26 mouse cellular contexts compared by ENCODE assay signal in the genomic region with DNA sequence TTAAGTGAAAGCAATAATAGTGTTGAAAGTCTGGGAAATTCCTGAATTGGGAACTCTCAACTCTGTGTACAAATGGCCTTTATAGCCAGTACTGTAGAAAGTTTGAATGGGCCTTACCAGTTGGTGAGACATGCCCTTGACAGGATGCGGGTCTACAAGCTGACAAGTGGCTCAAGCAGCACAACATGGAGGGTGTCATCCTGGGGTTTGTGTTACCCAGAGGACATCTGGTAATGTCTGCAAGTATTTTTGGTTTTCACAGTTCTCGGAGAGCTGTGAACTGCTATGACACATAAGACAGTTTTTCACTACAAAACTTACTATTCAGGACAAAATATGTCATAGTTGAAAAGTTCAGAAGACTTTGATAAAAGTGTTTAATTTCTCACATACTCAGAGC.
"Had no signal": no experiment of that assay in that cellular context is flagged by ENCODE, and none has a peak within 500 bp of the region (broad histone marks: within the 10 kb centered on the region; RNA-seq: fewer than 3 reads in every experiment).

No protein-coding gene starts in this region.

- H3K4me3 ChIP-seq: embryonic facial prominence, embryonic 10.5 days; embryonic facial prominence, embryonic 12.5 days; embryonic facial prominence, embryonic 13.5 days; embryonic facial prominence, embryonic 15.5 days; erythroblast, embryonic 14.5 days; forebrain, embryonic 10.5 days; forebrain, embryonic 12.5 days; forebrain, embryonic 15.5 days; gastrocnemius, adult 2 months; heart, adult 2 months had no signal

- DNase-seq: cerebellum, adult 8-10 months; cerebellum, adult 9-10 months; cerebellum, adult 9-11 months; cerebellum, postnatal 10 days; cerebellum, postnatal 14 days; cerebellum, postnatal 25 days; cerebellum, postnatal 36 days; embryo, embryonic 11 days; gastrocnemius, adult 2 months; gastrocnemius, postnatal 10 days; gastrocnemius, postnatal 14 days; gastrocnemius, postnatal 25 days; gastrocnemius, postnatal 36 days; heart, adult 11 months; heart, adult 18-20 months; heart, adult 2 months had no signal

- H3K27me3 ChIP-seq: embryonic facial prominence, embryonic 12.5 days; embryonic facial prominence, embryonic 13.5 days; embryonic facial prominence, embryonic 15.5 days; forebrain, embryonic 12.5 days; forebrain, embryonic 15.5 days had no signal

- H3K4me1 ChIP-seq: embryonic facial prominence, embryonic 12.5 days; embryonic facial prominence, embryonic 13.5 days; embryonic facial prominence, embryonic 15.5 days; forebrain, embryonic 12.5 days; forebrain, embryonic 15.5 days had no signal

- H3K9me3 ChIP-seq: embryonic facial prominence, embryonic 10.5 days; embryonic facial prominence, embryonic 12.5 days; embryonic facial prominence, embryonic 13.5 days; embryonic facial prominence, embryonic 15.5 days; forebrain, embryonic 10.5 days; forebrain, embryonic 12.5 days; forebrain, embryonic 15.5 days had no signal

- H3K27ac ChIP-seq: embryonic facial prominence, embryonic 10.5 days; embryonic facial prominence, embryonic 12.5 days; embryonic facial prominence, embryonic 13.5 days; embryonic facial prominence, embryonic 15.5 days; forebrain, embryonic 10.5 days; forebrain, embryonic 12.5 days; forebrain, embryonic 15.5 days; gastrocnemius, adult 2 months; heart, adult 2 months had no signal

- H3K9ac ChIP-seq: embryonic facial prominence, embryonic 12.5 days; embryonic facial prominence, embryonic 13.5 days; embryonic facial prominence, embryonic 15.5 days; forebrain, embryonic 12.5 days; forebrain, embryonic 15.5 days had no signal

- H3K4me2 ChIP-seq: embryonic facial prominence, embryonic 12.5 days; embryonic facial prominence, embryonic 13.5 days; embryonic facial prominence, embryonic 15.5 days; forebrain, embryonic 12.5 days; forebrain, embryonic 15.5 days had no signal

- H3K36me3 ChIP-seq: embryonic facial prominence, embryonic 10.5 days; embryonic facial prominence, embryonic 12.5 days; embryonic facial prominence, embryonic 13.5 days; embryonic facial prominence, embryonic 15.5 days; forebrain, embryonic 10.5 days; forebrain, embryonic 12.5 days; forebrain, embryonic 15.5 days had no signal

- ATAC-seq: forebrain, embryonic 14.5 days; forebrain, embryonic 15.5 days; forebrain, embryonic 16.5 days had no signal
